Mouse (Mus musculus): ENCODE results near the gene Prtn3. TPM values are rescaled to one million over a fixed set of nuclear protein-coding genes. Genes with fewer than 3 reads are reported as not detected.

The Prtn3 gene
- 14.3 and 43.0 TPM in 2 replicates for polyA plus RNA-seq (2012; ENCODE audit: low replicate concordance)

GRCm38 (mm10) chr10:79874290-79874862 is at the start of gene Prtn3, which contains the start of gene Plppr3:
TSS of gene Prtn3 (plus strand) at chr10:79874476.
TSS of gene Plppr3 (minus strand) at chr10:79874634.

GRCm38 (mm10) chr10:79853860-79854795 is 20.1 kb upstream of the Prtn3 start, which contains the start of gene Ptbp1:
TSS of gene Ptbp1 (plus strand) at chr10:79854427.

GRCm38 (mm10) chr10:79886054-79886453 is 11.8 kb downstream of the Prtn3 start, which contains the start of gene Elane:
TSS of gene Elane (plus strand) at chr10:79886247.

GRCm38 (mm10) chr10:79890670-79891069 is 16.4 kb downstream of the Prtn3 start, which contains the start of gene Cfd:
TSS of gene Cfd (plus strand) at chr10:79890853.

GRCm38 (mm10) chr10:79908167-79909091 is 34.2 kb downstream of the Prtn3 start, which contains the start of gene Med16:
TSS of gene Med16 (minus strand) at chr10:79908923.

GRCm38 (mm10) chr10:79910556-79910955 is 36.3 kb downstream of the Prtn3 start, which contains the start of gene Gm26602:
TSS of gene Gm26602 (plus strand) at chr10:79910856.

GRCm38 (mm10) chr10:79916808-79917531 is 42.7 kb downstream of the Prtn3 start, which contains the start of gene Kiss1r:
TSS of gene Kiss1r (plus strand) at chr10:79916971.

GRCm38 (mm10) chr10:79920958-79921535 is 46.8 kb downstream of the Prtn3 start, which contains the start of gene R3hdm4:
TSS of gene R3hdm4 (minus strand) at chr10:79921208.

GRCm38 (mm10) chr10:79926491-79927323 is 52.4 kb downstream of the Prtn3 start, which contains the start of gene Arid3a:
TSS of gene Arid3a (plus strand) at chr10:79927043.

Other genes starting within 250 kb of the Prtn3 start
- 0.10 TPM in 1 of 2 replicates, not detected in the other for gene Shc2, start 236.6 kb upstream of the Prtn3 start, polyA plus RNA-seq (2012; ENCODE audit: low replicate concordance)
- gene Odf3l2, start 228.7 kb upstream of the Prtn3 start, polyA plus RNA-seq (2012; ENCODE audit: low replicate concordance): not detected in 2 replicates
- gene Madcam1, start 209.9 kb upstream of the Prtn3 start, polyA plus RNA-seq (2012; ENCODE audit: low replicate concordance): 0.47 and 1.1 TPM in 2 replicates
- gene Tpgs1, start 205.1 kb upstream of the Prtn3 start, polyA plus RNA-seq (2012; ENCODE audit: low replicate concordance): 102 and 157 TPM in 2 replicates
- 189 and 251 TPM in 2 replicates for gene Cdc34, start 192.3 kb upstream of the Prtn3 start, polyA plus RNA-seq (2012; ENCODE audit: low replicate concordance)
- 2.7 and 3.9 TPM in 2 replicates for gene Gzmm, start 185.5 kb upstream of the Prtn3 start, polyA plus RNA-seq (2012; ENCODE audit: low replicate concordance)
- gene Bsg, start 170.0 kb upstream of the Prtn3 start, polyA plus RNA-seq (2012; ENCODE audit: low replicate concordance): 581 and 590 TPM in 2 replicates
- gene Hcn2, start 157.8 kb upstream of the Prtn3 start, polyA plus RNA-seq (2012; ENCODE audit: low replicate concordance): 0.37 and 1.3 TPM in 2 replicates
- 36.7 and 50.9 TPM in 2 replicates for gene Polrmt, start 127.9 kb upstream of the Prtn3 start, polyA plus RNA-seq (2012; ENCODE audit: low replicate concordance)
- gene Fgf22, start 119.4 kb upstream of the Prtn3 start, polyA plus RNA-seq (2012; ENCODE audit: low replicate concordance): not detected in 2 replicates
- 177 and 359 TPM in 2 replicates for gene Rnf126, start 107.5 kb upstream of the Prtn3 start, polyA plus RNA-seq (2012; ENCODE audit: low replicate concordance)
- 4.2 and 4.3 TPM in 2 replicates for gene Fstl3, start 97.2 kb upstream of the Prtn3 start, polyA plus RNA-seq (2012; ENCODE audit: low replicate concordance)
- 0.31 and 0.33 TPM in 2 replicates for gene Prss57, start 83.5 kb upstream of the Prtn3 start, polyA plus RNA-seq (2012; ENCODE audit: low replicate concordance)
- 23.6 and 106 TPM in 2 replicates for gene Palm, start 80.9 kb upstream of the Prtn3 start, polyA plus RNA-seq (2012; ENCODE audit: low replicate concordance)
- 0.25 and 0.27 TPM in 2 replicates for gene Misp, start 53.5 kb upstream of the Prtn3 start, polyA plus RNA-seq (2012; ENCODE audit: low replicate concordance)
- gene Ptbp1, start 20.0 kb upstream of the Prtn3 start, polyA plus RNA-seq (2012; ENCODE audit: low replicate concordance): 339 and 505 TPM in 2 replicates
- 0.57 and 2.3 TPM in 2 replicates for gene Plppr3, start 158 bp downstream of the Prtn3 start, polyA plus RNA-seq (2012; ENCODE audit: low replicate concordance)
- gene Elane, start 11.8 kb downstream of the Prtn3 start, polyA plus RNA-seq (2012; ENCODE audit: low replicate concordance): 11.5 and 13.6 TPM in 2 replicates
- gene Cfd, start 16.4 kb downstream of the Prtn3 start, polyA plus RNA-seq (2012; ENCODE audit: low replicate concordance): not detected in 2 replicates
- 45.3 and 64.9 TPM in 2 replicates for gene Med16, start 34.4 kb downstream of the Prtn3 start, polyA plus RNA-seq (2012; ENCODE audit: low replicate concordance)
- gene Gm26602, start 36.4 kb downstream of the Prtn3 start, polyA plus RNA-seq (2012; ENCODE audit: low replicate concordance): 0.88 TPM in 1 of 2 replicates, not detected in the other
- gene Kiss1r, start 42.5 kb downstream of the Prtn3 start, polyA plus RNA-seq (2012; ENCODE audit: low replicate concordance): 1.2 and 3.0 TPM in 2 replicates
- gene R3hdm4, start 46.7 kb downstream of the Prtn3 start, polyA plus RNA-seq (2012; ENCODE audit: low replicate concordance): 194 and 217 TPM in 2 replicates
- gene Arid3a, start 52.6 kb downstream of the Prtn3 start, polyA plus RNA-seq (2012; ENCODE audit: low replicate concordance): 90.3 and 327 TPM in 2 replicates
- gene Wdr18, start 85.7 kb downstream of the Prtn3 start, polyA plus RNA-seq (2012; ENCODE audit: low replicate concordance): 29.7 and 32.3 TPM in 2 replicates
- 0.17 and 0.43 TPM in 2 replicates for gene Grin3b, start 96.2 kb downstream of the Prtn3 start, polyA plus RNA-seq (2012; ENCODE audit: low replicate concordance)
- gene Tmem259, start 109.9 kb downstream of the Prtn3 start, polyA plus RNA-seq (2012; ENCODE audit: low replicate concordance): 311 and 927 TPM in 2 replicates
- gene Cnn2, start 114.1 kb downstream of the Prtn3 start, polyA plus RNA-seq (2012; ENCODE audit: low replicate concordance): 876 and 1,258 TPM in 2 replicates
- 42.0 and 76.1 TPM in 2 replicates for gene Abca7, start 122.0 kb downstream of the Prtn3 start, polyA plus RNA-seq (2012; ENCODE audit: low replicate concordance)
- gene Arhgap45, start 142.2 kb downstream of the Prtn3 start, polyA plus RNA-seq (2012; ENCODE audit: low replicate concordance): 660 and 1,623 TPM in 2 replicates
- gene Polr2e, start 165.3 kb downstream of the Prtn3 start, polyA plus RNA-seq (2012; ENCODE audit: low replicate concordance): 68.4 and 166 TPM in 2 replicates
- gene Gpx4, start 172.7 kb downstream of the Prtn3 start, polyA plus RNA-seq (2012; ENCODE audit: low replicate concordance): 298 and 797 TPM in 2 replicates
- 99.1 and 152 TPM in 2 replicates for gene Sbno2, start 231.1 kb downstream of the Prtn3 start, polyA plus RNA-seq (2012; ENCODE audit: low replicate concordance)
- 99.1 and 132 TPM in 2 replicates for gene Stk11, start 241.3 kb downstream of the Prtn3 start, polyA plus RNA-seq (2012; ENCODE audit: low replicate concordance)

Data from hematopoietic multipotent progenitor cell, adult 10-12 weeks (in vitro differentiated cells).